Mouse (Mus musculus) limb, embryonic 14.5 days (tissue): ENCODE measurements around the gene Arhgap44. TPM values are rescaled to one million over a fixed set of nuclear protein-coding genes. Genes with fewer than 3 reads are reported as not detected.

Experiments used
- ATAC-seq: fragments of 200-750 bp; cut with Nextera tagmentation; 2 replicates; pipeline ENCODE4 v1.8.0; 2017; ENCODE audit warnings: low read depth, moderate number of reproducible peaks, moderate TSS enrichment; ENCODE audit not compliant: low FRiP score
- DNase-seq: peaks from one replicate; pipeline ENCODE4 v3.0.0-alpha.2; 2015; ENCODE audit warnings: low spot score
- H3K27ac ChIP-seq: fragments of 300-500 bp; sonication (generic); replicated peaks from 2 replicates; pipeline ENCODE4 v1.5.1; 2014; ENCODE audit warnings: low read depth, mild to moderate bottlenecking, low read length, moderate library complexity, mixed read lengths
- H3K27me3 ChIP-seq: fragments of 300-500 bp; sonication (generic); 2 replicates; pipeline ENCODE4 v1.6.1; 2014; ENCODE audit warnings: low read length, mixed read lengths; ENCODE audit not compliant: control insufficient read depth, insufficient read depth
- H3K36me3 ChIP-seq: fragments of 300-500 bp; sonication (generic); 2 replicates; pipeline ENCODE4 v1.6.1; 2014; ENCODE audit warnings: mild to moderate bottlenecking, low read length, moderate library complexity, mixed read lengths; ENCODE audit not compliant: control insufficient read depth, insufficient read depth
- H3K4me1 ChIP-seq: fragments of 300-500 bp; sonication (generic); 2 replicates; pipeline ENCODE4 v1.6.1; 2014; ENCODE audit warnings: antibody characterized with exemption, low read length, mixed read lengths; ENCODE audit not compliant: control insufficient read depth, insufficient read depth
- H3K4me2 ChIP-seq: fragments of 300-500 bp; sonication (generic); replicated peaks from 2 replicates; pipeline ENCODE4 v1.6.1; 2014; ENCODE audit warnings: low read depth, mild to moderate bottlenecking, low read length, moderate library complexity; ENCODE audit not compliant: severe bottlenecking
- H3K4me3 ChIP-seq: fragments of 300-500 bp; sonication (generic); replicated peaks from 2 replicates; pipeline ENCODE4 v1.5.1; 2014; ENCODE audit warnings: low read length
- H3K9ac ChIP-seq: fragments of 300-500 bp; sonication (generic); 2 replicates; pipeline ENCODE4 v1.6.1; 2014; ENCODE audit warnings: mild to moderate bottlenecking, low read depth, low read length, moderate library complexity; ENCODE audit not compliant: severe bottlenecking
- H3K9me3 ChIP-seq: fragments of 300-500 bp; sonication (generic); 2 replicates; pipeline ENCODE4 v1.6.1; 2016; ENCODE audit warnings: low read length; ENCODE audit not compliant: control insufficient read depth
- POLR2A ChIP-seq: fragments of 200-500 bp; IDR thresholded peaks from 2 replicates; pipeline ENCODE4 v1.8.0; 2012; ENCODE audit warnings: inconsistent platforms, mild to moderate bottlenecking, moderate library complexity, borderline replicate concordance; ENCODE audit not compliant: insufficient read depth, insufficient read length; ENCODE audit errors: extremely low read depth
- WGBS: fragments of 180-500 bp; shearing (Covaris S2); extraction: QIAGEN DNeasy Blood & Tissue Kit; methylation state at CpG from one replicate; pipeline ENCODE4 v1.1.7; 2014; 5-methylcytosine and 5-hydroxymethylcytosine counted together
- polyA plus RNA-seq, 2 experiments: library from polyadenylated mRNA; depleted of rRNA in 1 of 2; stranded (reverse) in 1 of 2; unstranded in 1 of 2; fragments of >200 nt; fragmentation: Nextera tagmentation in 1 of 2; extraction: Ambion mirVana in 1 of 2; gene quantifications; 2 replicates each; pipeline versions ENCODE4 v1.2.1 to v1.2.3; 2012 to 2014

Gene Arhgap44
- polyA plus RNA-seq, 2 experiments, result 5.0 to 6.2 TPM

GRCm38 (mm10) chr11:65153006-65153405, 9.8 kb downstream of the Arhgap44 start:
- Histone ChIP-seq H3K36me3 (no peaks in the 10 kb centered on the region), H3K4me1 (no peaks in the 10 kb centered on the region; the same call in 1 of the 2 replicates), H3K4me2 (no peak overlapping the region), H3K4me3 (no peak overlapping the region), H3K27me3 (no peaks in the 10 kb centered on the region), H3K9me3 (no peaks in the 10 kb centered on the region), H3K9ac (no peak overlapping the region), H3K27ac (no peak overlapping the region)
- ATAC-seq (no peak), DNase-seq (no peak)
- TF ChIP-seq POLR2A, result no peak
- 79% methylated on average over 5 of the region's 5 CpGs for WGBS

- no peaks in the 10 kb centered on the region for H3K4me1 ChIP-seq
- H3K9ac ChIP-seq, result no peak overlapping the region
- H3K4me2 ChIP-seq, result no peak overlapping the region
- 82% methylated on average over 7 of the region's 7 CpGs for WGBS
- H3K36me3 ChIP-seq, result no peaks in the 10 kb centered on the region
- no peaks in the 10 kb centered on the region for H3K9me3 ChIP-seq
- no peak overlapping the region for H3K27ac ChIP-seq
- no peak for ATAC-seq
- DNase-seq, result no peak
- no peak for TF ChIP-seq POLR2A
- no peak overlapping the region for H3K4me3 ChIP-seq
- H3K27me3 ChIP-seq, result no peaks in the 10 kb centered on the region
Observed at GRCm38 (mm10) chr11:65148441-65148840, 14.3 kb downstream of the Arhgap44 start.

GRCm38 (mm10) chr11:65142838-65143417, 19.8 kb downstream of the Arhgap44 start:
- Histone ChIP-seq H3K4me2 (no peak overlapping the region), H3K4me3 (no peak overlapping the region), H3K27me3 (no peaks in the 10 kb centered on the region), H3K36me3 (no peaks in the 10 kb centered on the region), H3K9ac (no peak overlapping the region), H3K9me3 (no peaks in the 10 kb centered on the region), H3K4me1 (no peaks in the 10 kb centered on the region), H3K27ac (no peak overlapping the region)
- ATAC-seq (no peak), DNase-seq (no peak)
- TF ChIP-seq POLR2A, result no peak
- 68% methylated on average over 4 of the region's 4 CpGs for WGBS

GRCm38 (mm10) chr11:65139030-65139429, 23.7 kb downstream of the Arhgap44 start:
- no peaks in the 10 kb centered on the region for H3K27me3 ChIP-seq
- no peak for ATAC-seq
- TF ChIP-seq POLR2A, result no peak
- 98% methylated on average over 3 of the region's 3 CpGs for WGBS
- no peak overlapping the region for H3K4me3 ChIP-seq
- no peaks in the 10 kb centered on the region for H3K36me3 ChIP-seq
- no peak overlapping the region for H3K9ac ChIP-seq
- H3K27ac ChIP-seq, result no peak overlapping the region
- H3K9me3 ChIP-seq, result no peaks in the 10 kb centered on the region
- H3K4me1 ChIP-seq, result no peaks in the 10 kb centered on the region
- DNase-seq, result no peak
- no peak overlapping the region for H3K4me2 ChIP-seq

- WGBS, result 69% methylated on average over 2 of the region's 2 CpGs
- no peak for ATAC-seq
- no peak for DNase-seq
- H3K4me3 ChIP-seq, result no peak overlapping the region
- H3K4me2 ChIP-seq, result no peak overlapping the region
- no peaks in the 10 kb centered on the region for H3K36me3 ChIP-seq
- TF ChIP-seq POLR2A, result no peak
- no peaks in the 10 kb centered on the region for H3K9me3 ChIP-seq
- H3K9ac ChIP-seq, result no peak overlapping the region
- no peaks in the 10 kb centered on the region for H3K4me1 ChIP-seq
- H3K27ac ChIP-seq, result no peak overlapping the region
- no peaks in the 10 kb centered on the region for H3K27me3 ChIP-seq
Observed at GRCm38 (mm10) chr11:65137145-65137652, 25.6 kb downstream of the Arhgap44 start.
